7 mouse cellular contexts compared by ENCODE assay signal in genomic region chr11:110357756-110358551, GRCm38 (mm10). TPM values are rescaled to one million over a fixed set of nuclear protein-coding genes. Genes with fewer than 3 reads are reported as not detected.
DNase-seq lines count a peak whose midpoint lies in the region; ATAC-seq and TF ChIP-seq lines count a peak whose summit lies in the region.

No protein-coding gene starts in this region.

- H3K4me2 ChIP-seq in kidney, embryonic 15.5 days, result no peak overlapping the region
- H3K4me2 ChIP-seq in lung, embryonic 14.5 days, result no peak overlapping the region

- no peaks in the 10 kb centered on the region for H3K4me1 ChIP-seq in kidney, embryonic 15.5 days
- H3K4me1 ChIP-seq in lung, embryonic 14.5 days (ENCODE audit: insufficient read depth), result no peaks in the 10 kb centered on the region

- peak; percentile 58 for DNase-seq in kidney, adult 9 months
- peak; percentile 64 for DNase-seq in NIH3T3 (ENCODE audit: low read depth)
- peak; percentile 20 for DNase-seq in cerebellum, adult 8-10 months
- DNase-seq in lung, embryonic 14.5 days, result peak; percentile 83
- DNase-seq in yolk sac, embryonic 10.5 days (ENCODE audit: low spot score), result peak; percentile 16

- WGBS in kidney, embryonic 15.5 days, result 74% methylated on average over 16 of the region's 16 CpGs
- WGBS in lung, embryonic 14.5 days, result 65% methylated on average over 16 of the region's 16 CpGs

- peak; percentile 75 for TF ChIP-seq CTCF in lung, embryonic 14.5 days (IDR thresholded peaks at IDR 0.05; ENCODE audit: low read depth)

- no peak overlapping the region for H3K9ac ChIP-seq in kidney, embryonic 15.5 days
- no peak overlapping the region for H3K9ac ChIP-seq in lung, embryonic 14.5 days

- no peaks in the 10 kb centered on the region for H3K36me3 ChIP-seq in kidney, embryonic 15.5 days
- H3K36me3 ChIP-seq in lung, embryonic 14.5 days (ENCODE audit: insufficient read depth), result no peaks in the 10 kb centered on the region

- no peaks in the 10 kb centered on the region for H3K9me3 ChIP-seq in kidney, embryonic 15.5 days (replicated peaks)
- no peaks in the 10 kb centered on the region for H3K9me3 ChIP-seq in lung, embryonic 14.5 days (ENCODE audit: low read depth, low read length)

- H3K4me3 ChIP-seq in kidney, embryonic 15.5 days (replicated peaks), result no peak overlapping the region
- no peak overlapping the region for H3K4me3 ChIP-seq in lung, embryonic 14.5 days (ENCODE audit: low read depth, low read length)

- H3K27ac ChIP-seq in kidney, embryonic 15.5 days, result no peak overlapping the region
- no peak overlapping the region for H3K27ac ChIP-seq in lung, embryonic 14.5 days (ENCODE audit: low read depth)

- H3K27me3 ChIP-seq in kidney, embryonic 15.5 days, result no peaks in the 10 kb centered on the region
- H3K27me3 ChIP-seq in lung, embryonic 14.5 days (ENCODE audit: insufficient read depth, low read length), result no peaks in the 10 kb centered on the region

- ATAC-seq in kidney, embryonic 15.5 days (replicated peaks; ENCODE audit: low FRiP score), result no peak
- ATAC-seq in hematopoietic stem cell, adult 5-6 weeks (replicated peaks in 1 of 2; ENCODE audit: insufficient read depth in 1 of 2, low FRiP score in 2 of 2, low TSS enrichment in 1 of 2, low read depth in 1 of 2, poor library complexity in 2 of 2, severe bottlenecking in 2 of 2), result peak; percentile 60 to 76; a peak in 3 of 4 replicates
- ATAC-seq in lung, embryonic 14.5 days (ENCODE audit: insufficient read depth), result no peak

RNA-seq across cellular contexts. Expression of gene Abca5, which starts 20.4 kb away (rescaled TPM):
- polyA plus RNA-seq in kidney, embryonic 15.5 days (2015; fragmentation: Nextera tagmentation; extraction: Ambion mirVana), result 3.3 and 3.8 TPM in 2 replicates
- 2.3 and 3.5 TPM in 2 replicates for total RNA-seq in hematopoietic stem cell, adult 5-6 weeks (2017)
- 5.4 and 6.6 TPM in 2 replicates for polyA plus RNA-seq in lung, embryonic 14.5 days (2014; fragmentation: Nextera tagmentation; extraction: Ambion mirVana)

RNA-seq across cellular contexts. Expression of gene Map2k6, which starts 41.0 kb away (rescaled TPM):
- polyA plus RNA-seq in kidney, embryonic 15.5 days (2015; fragmentation: Nextera tagmentation; extraction: Ambion mirVana), result 21.9 and 22.9 TPM in 2 replicates
- 21.7 and 27.0 TPM in 2 replicates for total RNA-seq in hematopoietic stem cell, adult 5-6 weeks (2017)
- polyA plus RNA-seq in lung, embryonic 14.5 days (2014; fragmentation: Nextera tagmentation; extraction: Ambion mirVana), result 25.4 and 26.4 TPM in 2 replicates

Comparison
In these comparisons a context has a peak if more than half of its experiments do, and no peak if none do; other contexts are left out.
1. DNase-seq: peak in every context shown above with its lines; median percentile 83 in lung, embryonic 14.5 days; 64 in NIH3T3; 58 in kidney, adult 9 months; 20 in cerebellum, adult 8-10 months; 16 in yolk sac, embryonic 10.5 days.
2. ATAC-seq: peak in hematopoietic stem cell, adult 5-6 weeks (2 of 2); none in kidney, embryonic 15.5 days (single experiment) and lung, embryonic 14.5 days (single experiment).